Mouse (Mus musculus) adrenal gland, adult 18-20 months (tissue): ENCODE measurements around the gene Anapc2. TPM values are rescaled to one million over a fixed set of nuclear protein-coding genes. Genes with fewer than 3 reads are reported as not detected.

Source experiments
- DNase-seq, 2 experiments: peaks; one replicate each; pipeline ENCODE4 v3.0.0; 2021 to 2022; ENCODE audit warnings: low spot score in 2 of 2
- total RNA-seq, 2 experiments: library from RNA; stranded (reverse); gene quantifications; 1 replicate in 1 of 2; 2 replicates in 1 of 2; pipeline ENCODE4 v1.2.3; 2021

The Anapc2 gene
- total RNA-seq, 2 experiments from 2014 or later: 75.5 to 82.4 TPM

DNA sequence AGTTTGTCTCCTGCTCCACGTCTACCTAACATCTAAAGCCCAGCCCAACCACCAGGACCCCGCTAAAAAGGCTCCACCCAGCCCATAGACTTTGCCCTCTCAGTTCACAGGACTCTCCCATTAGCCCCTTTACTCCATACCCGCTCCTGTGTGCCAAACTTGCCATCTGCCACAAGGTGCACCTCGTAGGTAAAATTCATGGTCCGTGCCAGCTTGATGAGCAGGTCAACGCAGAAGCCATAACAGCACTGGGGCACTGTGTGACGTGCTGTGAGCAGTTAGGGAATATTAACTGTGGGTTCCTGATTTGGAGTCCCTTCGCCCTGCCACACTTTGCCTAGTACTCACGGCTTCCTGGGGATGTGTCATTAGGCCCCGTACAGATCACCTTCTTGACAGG, 25.8 kb downstream of the Anapc2 start:
- no peak for DNase-seq

DNA sequence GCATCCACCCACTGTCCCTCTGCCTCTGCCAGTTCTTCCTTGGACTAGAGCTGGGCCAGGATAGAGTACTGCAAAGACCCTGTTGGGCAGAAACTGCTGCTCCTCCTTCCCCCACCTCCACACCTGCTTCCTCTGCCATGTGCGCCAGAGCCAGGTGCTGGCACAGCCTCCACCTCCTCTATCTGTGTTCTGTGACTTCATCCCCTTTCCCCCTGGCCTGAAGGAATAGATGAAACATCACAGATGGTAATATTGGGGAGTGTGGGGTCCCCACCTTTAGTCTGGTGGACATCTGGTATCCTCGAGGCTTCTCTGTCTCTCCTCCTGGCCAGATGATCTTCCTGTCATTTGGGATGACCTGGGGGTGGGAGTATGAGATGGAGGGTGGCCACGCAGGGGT, 31.2 kb downstream of the Anapc2 start:
- DNase-seq: no peak

DNA sequence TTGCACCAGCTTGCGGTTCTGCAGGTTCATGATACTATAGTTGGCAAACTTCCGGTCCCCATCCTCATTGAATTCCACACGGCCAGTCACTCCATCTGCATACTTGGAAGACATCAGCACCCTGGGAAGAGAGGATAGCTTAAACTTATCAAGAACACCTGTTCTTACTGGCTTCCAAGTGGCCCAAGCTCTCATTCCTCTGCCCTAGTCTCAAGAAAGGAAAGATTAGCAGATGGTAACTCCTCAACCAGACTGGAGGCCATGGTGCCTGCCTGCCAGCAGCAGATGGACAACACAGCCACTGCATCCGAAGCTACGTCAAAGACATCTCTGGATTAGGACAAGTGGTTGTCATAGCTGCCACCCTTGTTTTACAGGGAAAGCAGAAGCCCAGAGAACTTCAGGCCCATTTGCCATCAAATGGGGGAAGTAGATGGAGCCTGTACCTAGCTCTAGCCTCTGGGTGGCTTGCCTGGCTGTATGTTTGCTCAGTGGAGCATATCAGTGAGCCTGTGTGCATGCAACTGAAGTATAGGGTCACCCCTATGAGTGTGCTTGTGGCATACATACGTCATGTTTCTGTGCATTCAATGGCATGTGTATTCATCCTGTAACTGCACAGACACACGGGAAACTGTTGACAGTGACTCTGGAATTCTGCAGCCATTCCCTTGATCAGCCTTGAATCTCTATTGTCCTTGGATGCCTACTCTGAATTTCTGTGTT, 31.8 kb downstream of the Anapc2 start:
- DNase-seq: no peak

DNA sequence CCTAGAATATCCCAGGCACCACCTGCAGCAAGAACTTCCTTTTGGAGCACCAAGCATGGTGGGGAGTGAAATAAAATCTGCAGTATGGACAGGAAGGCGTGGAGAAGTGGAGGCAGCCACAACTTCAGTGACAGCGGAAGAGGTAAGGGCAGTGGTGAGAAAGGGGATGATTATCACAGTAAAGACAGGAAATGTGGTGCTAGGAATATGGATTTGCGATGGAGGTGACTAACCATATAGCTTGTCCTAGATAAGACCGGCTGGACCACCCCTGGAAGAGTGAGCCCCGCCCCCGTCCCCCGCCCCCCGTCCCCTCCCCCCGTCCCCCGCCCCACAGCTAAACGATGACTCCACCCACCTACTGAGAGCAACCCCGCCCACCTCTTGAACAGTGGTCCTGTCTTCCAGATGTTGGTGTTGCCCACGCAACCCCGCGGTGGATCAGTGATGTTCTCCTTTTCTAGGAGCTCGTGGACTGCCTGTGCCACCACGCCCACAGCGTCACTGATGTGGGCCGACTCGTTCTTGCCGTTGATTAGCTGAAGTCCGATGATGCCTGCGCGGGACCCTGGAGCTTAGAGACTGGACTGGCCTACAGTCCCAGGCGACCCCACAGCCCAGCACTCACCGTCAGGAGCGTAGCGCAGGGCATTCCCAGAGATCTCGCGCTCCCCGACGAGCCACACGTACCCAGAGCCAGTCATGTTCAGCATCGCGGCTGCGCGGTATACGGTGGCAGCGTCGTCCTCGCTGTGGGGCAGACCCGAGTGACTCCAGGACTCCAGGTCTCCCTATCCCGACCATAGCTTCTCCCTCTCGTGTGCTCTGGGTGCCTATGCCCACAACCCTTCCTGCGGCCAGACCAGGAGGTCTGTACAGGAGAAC, 32.6 kb downstream of the Anapc2 start:
- peak in 1 of 2 experiments; percentile 39 for DNase-seq

DNA sequence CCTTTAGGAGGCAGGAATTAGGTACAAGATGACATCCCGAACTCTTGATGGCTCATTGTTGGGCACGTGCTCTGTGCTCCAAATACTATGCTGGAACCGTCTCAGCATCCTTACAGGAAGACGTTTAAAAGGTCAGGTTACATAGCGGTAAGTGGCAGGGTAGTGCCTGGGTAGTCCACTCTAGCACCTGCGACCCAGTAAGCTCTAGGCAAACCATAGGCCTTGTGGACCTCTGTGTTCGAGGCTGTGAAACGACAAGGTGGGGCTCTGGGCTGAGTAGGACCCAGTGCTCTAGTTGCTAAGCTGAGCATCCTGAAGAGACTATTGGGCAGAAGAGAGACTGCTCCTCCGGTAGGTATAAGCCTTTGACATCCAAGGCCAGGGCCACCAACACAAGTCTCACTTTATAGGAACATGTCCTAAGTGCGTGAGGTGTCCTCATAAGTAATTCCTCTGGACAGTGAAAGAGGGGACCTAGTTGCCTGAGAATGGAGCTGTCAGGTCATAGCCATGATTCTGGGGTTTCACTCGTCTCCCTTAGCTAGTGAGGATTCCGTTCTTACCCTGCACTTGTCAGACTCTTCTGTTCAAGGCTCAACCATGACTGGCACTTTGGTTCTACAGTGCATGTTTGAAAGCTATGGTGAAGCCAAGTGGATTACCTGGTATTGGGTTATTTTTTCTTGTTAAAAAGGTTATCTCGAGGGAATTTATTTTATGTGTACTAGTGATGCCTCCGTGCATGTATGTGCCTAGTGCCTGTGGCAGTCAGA, 33.5 kb downstream of the Anapc2 start:
- no peak for DNase-seq

DNA sequence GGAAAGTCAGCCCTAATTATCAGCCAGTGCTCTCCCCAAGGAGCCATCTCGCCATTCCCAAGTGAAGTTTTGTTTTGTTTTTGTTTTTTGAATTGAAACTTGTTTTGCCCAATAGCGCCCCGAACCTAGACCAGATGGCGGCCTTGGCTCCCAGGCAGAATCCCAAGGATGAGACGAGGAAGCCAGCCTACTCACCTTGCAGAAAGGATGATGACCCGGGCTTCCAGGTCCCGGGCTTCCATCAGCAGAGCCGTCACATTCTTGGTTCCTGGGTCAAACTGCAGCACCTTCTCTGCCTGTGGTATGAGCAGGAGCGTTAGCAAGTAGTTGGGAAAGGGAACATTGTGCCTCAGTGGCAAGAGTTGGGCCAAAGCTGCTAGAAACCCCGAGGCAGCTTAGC, 37.9 kb downstream of the Anapc2 start:
- DNase-seq: no peak

DNA sequence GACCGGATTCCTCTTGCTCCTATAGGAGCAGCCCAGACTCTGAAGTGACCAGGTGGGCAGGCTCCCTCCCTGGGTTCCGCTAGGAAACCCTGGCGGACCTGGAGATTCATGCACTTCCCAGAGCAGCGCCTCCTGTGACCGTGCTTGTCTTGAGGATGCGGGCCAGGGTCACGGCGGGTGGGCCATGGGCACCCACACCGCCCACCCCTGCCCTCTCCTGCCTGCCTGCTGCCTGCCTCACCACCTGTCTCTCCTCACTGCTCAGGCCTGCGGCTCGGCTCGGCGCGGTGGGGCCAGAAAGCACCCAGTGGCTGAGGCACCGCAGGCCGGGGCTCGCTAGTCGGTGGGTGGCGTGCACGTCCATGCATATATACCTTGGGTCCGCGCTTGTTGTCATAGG, 38.7 kb downstream of the Anapc2 start:
- no peak for DNase-seq

DNA sequence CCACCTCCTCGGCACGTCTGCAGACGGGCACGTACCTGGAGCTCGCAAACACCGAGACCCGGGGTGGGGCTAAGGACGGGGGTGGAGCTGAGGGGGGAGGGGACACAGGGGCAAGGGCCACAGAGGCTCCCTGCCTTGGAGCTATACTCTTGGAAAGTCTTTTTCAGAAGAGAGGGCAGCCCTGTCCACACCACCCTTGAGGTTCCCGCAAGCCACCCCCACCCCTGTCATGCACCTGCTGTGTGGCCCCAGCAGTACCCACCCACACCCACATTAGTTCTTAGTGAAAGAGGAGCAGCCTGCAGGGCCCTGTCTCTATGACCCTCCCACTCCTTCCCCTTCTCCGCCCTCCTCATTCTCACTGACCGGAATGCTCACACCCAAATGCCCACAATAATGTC, 39.2 kb downstream of the Anapc2 start:
- no peak for DNase-seq

DNA sequence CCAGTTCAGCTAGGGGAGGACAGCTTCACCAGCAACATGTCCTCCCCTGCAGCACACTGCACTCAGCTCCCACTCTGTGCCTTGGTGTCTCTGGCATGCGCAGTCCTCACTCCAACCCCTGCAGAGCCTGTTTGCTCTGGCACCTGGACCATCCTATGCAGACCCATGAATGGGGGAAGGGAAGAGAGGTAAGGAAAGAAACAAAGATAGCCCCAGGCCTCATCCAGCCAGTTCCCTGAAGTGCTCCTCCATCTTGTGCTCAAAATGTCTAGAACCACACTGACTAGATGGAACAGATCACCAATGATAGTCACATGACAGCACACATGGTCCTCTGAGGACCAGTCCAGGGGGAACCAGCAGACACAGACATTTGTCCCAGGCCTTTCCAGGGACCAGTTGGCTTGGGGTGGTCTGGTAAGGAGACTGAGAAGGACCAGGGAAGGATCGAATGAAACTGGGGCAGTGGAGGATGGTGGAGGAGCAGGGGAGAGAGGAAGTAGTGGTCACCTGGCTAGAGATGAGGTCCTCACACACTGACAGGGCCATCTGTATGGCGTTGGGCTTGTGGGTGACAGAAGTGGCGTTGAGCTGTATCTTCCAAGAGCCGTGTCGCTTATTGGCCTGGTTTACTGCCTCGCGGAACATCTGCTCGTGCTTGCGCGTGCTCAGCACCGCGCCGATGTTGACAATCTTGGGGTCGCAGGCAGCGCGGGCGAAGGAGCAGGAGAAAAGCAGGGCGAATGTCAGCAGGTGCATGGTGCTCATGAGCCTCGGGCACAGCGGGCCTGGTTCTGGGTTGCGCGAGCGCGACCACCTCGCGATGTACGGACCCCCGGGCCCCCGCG, 46.1 kb downstream of the Anapc2 start:
- no peak for DNase-seq

DNA sequence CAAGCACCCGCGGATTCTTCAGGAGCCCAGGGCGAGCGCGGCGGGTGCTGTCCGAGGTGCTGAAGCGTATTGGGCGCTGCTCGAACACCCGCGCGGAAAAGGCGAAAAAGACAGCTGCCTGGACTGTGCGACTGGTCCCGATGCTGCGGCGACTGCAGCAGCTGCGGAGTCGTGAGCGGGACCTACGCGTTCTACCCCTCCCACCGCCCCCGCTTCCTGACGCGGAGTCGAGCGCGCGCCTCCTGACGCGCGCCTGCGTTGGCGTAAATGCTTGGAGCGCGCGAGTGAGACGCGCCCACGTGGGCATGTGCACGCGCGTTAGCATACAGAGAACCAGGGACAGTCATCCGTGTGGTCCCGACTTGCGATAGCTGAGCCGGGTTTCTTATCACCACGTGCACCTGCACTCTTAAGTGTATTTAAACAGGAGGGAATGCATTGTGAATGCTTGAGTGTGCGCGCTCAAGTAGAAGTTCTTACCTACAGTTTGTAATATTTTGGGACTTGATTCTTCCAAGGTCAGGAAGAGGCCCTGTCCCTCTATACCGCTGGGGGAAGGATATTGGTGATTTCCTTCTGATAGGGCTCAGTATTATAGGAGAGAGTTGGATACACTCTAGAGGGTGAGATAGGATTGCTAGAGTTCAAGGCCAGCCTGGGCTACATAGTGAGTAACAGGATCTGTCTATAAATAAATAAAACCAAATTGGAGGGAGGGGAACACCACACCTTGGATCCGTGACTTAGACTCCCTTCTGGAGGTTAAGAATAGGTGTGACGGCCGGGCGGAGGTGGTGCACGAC, 46.9 kb downstream of the Anapc2 start, which contains the start of gene Grin1:
Gene Grin1, minus strand, starts transcription at position 217 of the 803 bp plus-strand sequence.
- peak; percentile 63 to 67 for DNase-seq

DNA sequence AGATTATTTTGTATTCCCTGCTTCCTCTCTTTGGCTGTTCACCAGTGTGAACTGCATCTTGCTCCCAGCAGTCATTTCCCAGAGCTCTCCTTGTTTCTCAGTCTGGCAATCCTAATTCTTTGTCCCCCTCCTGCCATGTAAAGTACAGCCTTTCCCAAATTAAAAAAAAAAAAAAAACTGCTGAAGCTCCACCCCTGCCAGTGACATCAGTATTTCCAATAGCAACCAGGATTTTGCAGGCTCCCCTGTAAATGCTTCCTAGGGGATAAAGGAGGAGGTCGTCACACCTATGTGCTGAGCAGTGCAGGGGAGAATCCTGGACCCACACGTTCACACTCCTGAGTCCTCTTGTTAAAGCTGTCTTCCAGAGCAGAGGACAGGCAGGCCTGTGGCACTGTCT, 47.8 kb downstream of the Anapc2 start:
- DNase-seq: no peak

DNA sequence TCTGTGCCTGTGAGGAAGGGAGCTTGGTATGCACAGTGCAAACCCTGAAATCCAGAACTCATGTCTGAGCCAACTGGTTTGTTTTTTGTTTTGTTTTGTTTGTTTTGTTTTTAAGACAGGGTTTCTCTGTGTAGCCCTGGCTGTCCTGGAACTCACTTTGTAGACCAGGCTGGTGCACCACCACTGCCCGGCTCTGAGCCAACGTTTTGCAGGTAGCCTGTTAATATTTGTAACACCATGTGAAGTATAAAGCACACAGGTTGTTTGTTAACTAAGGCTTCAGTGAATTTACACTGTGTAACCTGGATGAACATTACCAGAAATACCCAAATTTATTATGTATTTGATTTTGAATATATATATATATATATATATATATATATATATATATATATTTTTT, 53.8 kb downstream of the Anapc2 start:
- DNase-seq: no peak

DNA sequence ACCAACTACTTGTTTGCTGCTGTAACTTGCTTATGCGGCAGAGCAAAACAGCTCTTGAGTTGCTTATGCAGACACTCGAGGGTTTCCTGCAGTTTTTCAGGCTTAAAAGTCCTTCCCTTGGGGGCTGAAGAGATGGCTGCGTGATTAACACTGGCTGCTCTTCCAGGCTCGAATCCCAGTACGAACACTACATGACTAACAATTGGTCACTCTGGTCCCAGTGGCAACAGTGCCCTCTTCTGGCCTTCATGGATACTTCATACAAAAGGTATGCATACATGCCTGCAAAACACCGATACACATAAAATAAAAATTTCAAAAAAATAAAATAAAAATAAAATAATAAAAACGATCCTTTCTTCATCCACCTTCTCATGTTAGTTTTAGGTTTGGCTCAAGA, 56.2 kb downstream of the Anapc2 start:
- DNase-seq: no peak

DNA sequence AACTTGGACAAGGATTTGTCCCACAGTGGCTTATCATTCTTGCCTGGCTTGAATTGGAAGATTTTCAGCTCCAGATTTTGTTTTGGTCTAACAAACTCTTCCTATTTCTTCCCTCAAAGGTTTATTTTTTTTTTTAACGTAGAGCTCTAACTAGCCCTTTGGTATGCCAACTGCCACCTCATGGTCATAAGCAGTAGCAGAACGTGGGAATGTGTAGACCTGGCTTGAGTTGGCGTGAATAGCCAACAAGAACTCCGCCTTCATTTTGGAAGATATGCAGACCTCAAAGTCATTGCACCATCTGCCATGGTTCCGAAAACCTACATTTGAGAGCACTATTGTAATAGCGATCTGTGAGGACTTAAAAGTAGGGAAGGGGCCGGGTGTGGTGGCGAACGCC, 59.2 kb downstream of the Anapc2 start:
- DNase-seq: no peak

DNA sequence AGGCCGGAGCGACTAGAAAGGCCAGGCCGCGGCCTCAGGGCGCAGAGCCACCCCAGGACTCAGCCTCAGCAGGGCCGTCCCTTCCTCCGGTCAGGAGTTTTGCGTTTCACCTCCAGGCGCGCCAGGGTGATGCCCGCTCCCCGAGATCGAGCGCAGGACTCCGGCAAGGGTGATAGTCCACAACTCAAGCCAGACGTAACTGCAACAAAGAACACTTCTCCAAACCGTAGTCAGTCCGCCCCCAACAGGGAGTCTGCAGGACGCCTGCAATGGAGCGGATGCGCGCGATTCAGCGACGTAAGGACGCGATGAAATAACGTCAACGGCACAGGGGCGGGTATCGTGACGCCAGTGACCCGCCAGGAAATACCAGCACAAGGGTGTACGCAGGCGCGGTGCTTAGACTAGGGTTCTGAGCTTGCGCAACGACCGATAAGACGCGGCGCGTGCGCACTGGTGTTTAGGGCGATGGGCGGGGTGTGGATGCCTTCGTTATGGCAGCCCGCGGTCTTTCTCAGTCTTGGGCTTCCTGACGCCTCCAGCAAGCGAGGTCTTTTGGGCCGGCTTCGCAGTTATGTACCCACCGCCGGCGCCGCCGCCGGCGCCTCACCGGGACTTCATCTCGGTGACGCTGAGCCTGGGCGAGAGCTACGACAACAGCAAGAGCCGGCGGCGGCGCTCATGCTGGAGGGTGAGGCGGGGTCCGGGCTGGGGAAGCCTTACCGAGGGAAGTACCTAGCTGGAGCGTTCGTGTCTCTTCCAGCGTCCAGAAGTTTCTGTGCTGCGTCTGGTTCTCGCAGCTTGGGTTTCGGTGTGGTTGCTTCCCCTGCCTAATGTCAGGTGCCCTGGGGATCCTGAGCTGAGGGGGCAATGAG, 60.2 kb downstream of the Anapc2 start, which contains the start of gene Man1b1:
Gene Man1b1, plus strand, starts transcription at position 53 of the 875 bp plus-strand sequence.
- peak; percentile 99 for DNase-seq

DNA sequence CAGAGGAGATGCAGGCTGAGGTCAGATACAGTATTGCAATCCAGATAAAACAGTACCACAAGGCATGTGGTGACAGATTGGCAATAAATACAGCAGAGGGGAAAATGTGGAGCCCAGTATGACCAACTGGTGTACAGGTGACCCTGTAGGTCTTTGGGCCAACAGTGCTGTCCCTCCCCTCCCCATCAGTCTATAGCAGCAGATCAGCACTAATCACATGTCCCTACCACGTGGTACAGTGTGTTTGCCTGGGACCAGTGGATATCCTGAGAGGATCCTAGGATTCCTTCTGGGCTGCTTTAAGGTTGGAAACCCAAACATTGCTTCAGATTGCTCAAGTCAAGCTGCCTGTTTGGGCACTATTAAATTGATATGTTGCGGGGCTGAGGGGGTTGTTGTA, 61.3 kb downstream of the Anapc2 start:
- DNase-seq: no peak
